Mouse (Mus musculus) cerebellum, adult 18-20 months (tissue): ENCODE results near the gene Pitpnm2.
A peak's percentile ranks its signal among the peaks of the same experiment; 100 is the strongest.

Experiments
- DNase-seq, 2 experiments: peaks; one replicate each; pipeline ENCODE4 v3.0.0; 2021

Gene Pitpnm2

GRCm38 (mm10) chr5:124085513-124085912, 164.0 kb downstream of the Pitpnm2 start:
- DNase-seq: no peak

DNA sequence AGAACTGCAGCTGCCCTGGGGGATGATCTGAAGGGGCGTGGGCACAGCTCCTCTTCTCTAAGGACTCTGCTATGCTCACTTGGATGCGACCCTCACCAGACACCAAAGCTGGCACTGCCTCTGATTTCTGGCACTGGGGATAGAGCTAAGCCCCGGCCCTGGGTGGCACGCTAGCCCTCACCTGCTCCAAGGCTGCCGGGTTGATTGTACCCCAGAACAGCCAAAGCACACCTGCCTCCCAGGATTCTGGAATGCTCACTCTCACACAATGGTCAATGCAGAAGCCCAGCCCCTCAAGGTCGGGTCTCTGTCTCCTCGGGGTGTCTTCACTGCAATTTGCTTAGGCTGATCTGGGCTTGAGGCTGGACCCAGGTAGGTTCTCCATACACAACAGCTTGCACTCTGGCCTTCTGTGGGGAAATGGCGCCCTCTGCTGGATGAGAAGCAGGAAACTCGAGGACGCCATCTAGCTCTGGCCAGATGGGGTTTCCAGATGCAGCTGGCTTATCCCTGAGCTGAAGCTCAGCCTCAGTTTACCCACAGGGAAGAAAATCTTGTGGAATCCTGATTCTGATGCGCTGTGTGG, 164.9 kb downstream of the Pitpnm2 start:
- peak; percentile 85 to 91 for DNase-seq

DNA sequence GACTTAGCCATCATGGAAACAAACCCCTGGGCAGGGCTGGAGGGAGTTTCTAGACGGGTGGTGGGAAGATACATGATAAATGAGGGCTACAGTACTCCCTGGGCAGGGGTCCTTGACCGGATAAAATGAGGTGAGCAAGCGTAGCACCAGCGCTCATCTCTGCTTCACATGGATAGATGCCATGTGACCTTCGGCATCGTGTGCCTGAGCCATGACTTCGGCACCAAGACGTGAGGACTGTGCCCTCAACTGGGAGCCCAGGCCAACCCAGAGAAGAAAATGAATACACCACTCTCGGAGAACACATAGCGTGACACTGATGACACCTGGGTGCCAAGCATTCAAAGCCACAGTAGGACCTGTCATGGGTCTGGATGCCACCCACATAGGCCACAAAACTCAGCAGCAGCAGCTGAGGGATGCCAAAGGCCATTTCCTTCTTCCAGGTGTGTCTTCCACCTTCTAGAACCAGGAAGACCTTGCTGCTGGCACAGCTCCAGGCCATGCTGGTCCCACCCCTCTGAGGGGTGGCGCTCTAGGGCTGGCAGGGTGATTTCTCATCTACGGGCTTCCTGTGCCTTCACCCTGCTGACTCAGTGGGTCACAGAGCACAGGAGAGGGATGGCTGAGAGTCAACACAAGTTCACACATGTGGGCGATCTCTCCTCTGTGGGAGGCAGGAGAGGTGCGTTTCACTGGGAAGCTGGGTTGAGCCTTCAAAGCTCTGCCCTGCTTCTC, 165.5 kb downstream of the Pitpnm2 start:
- DNase-seq: no peak

GRCm38 (mm10) chr5:124082941-124083688, 166.4 kb downstream of the Pitpnm2 start:
- no peak for DNase-seq

- DNase-seq: no peak
These were observed 167.1 kb downstream of the Pitpnm2 start for GRCm38 (mm10) chr5:124082447-124082846.

- DNase-seq: no peak
These were observed 169.7 kb downstream of the Pitpnm2 start for GRCm38 (mm10) chr5:124079880-124080279.

- peak; percentile 39 to 53 for DNase-seq
These were observed 170.7 kb downstream of the Pitpnm2 start for GRCm38 (mm10) chr5:124078794-124079416.

GRCm38 (mm10) chr5:124077856-124078460, 171.6 kb downstream of the Pitpnm2 start:
- DNase-seq: no peak

GRCm38 (mm10) chr5:124077241-124077640, 172.3 kb downstream of the Pitpnm2 start:
- no peak for DNase-seq

DNA sequence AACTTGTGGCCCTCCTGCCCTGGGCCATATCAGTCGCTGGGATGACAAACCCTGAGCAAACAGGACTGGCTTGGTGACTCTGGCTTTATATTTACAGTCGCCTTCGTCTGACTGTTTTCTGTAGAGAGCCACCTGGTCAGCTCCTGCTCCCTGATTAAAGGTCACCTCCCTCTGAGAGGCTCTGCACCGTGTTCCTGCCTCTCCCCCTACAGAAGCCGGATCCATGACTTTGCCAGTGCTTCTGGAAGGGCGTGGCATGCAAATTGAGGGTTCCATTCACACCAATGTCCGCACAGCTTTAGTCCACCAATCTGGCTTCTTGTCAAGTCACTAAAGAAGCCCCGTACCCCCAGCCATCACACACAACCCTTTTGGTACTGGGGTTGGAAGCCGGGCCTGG, 173.0 kb downstream of the Pitpnm2 start:
- no peak for DNase-seq

DNA sequence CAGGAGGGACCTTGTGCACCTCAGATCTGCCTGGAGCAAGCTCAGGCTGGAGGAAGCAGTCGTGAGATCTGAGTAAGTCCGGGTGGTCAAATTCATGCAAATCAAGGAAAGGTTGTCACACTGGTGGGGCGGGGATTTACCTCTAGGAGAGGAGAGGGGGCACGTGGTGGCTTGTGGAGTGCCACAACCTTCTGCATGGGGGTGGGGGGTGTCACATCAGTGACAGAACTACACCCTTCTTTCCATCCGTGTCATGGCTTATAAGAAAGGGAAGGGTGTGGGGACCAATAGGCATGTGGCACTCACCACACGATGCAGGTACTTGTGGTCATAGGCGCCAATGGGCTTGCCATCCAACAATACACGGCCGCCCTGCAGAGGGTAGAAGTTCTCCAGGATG, 173.8 kb downstream of the Pitpnm2 start:
- DNase-seq: no peak

DNA sequence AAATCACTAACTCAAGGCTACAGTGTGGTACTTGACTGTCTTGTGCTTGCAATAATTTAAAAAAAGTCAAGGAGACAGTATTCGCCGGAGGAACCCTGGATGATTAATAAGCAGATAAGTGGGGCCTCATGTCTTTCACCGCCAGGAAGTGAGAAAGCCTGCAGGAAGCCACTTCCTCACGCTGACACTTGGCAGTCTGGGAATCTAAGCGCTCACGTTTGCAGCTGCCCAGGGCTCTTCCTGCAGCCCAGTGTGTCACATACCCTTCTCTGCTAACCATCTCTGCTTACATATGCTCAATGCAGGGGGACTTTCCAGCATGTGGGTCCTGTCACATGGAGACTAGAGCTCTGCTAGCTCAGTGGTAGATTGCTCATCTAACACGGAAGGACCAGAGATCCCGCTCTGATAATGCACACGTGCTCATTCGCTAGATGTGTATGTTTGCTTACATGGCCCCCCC, 174.7 kb downstream of the Pitpnm2 start:
- no peak for DNase-seq

DNA sequence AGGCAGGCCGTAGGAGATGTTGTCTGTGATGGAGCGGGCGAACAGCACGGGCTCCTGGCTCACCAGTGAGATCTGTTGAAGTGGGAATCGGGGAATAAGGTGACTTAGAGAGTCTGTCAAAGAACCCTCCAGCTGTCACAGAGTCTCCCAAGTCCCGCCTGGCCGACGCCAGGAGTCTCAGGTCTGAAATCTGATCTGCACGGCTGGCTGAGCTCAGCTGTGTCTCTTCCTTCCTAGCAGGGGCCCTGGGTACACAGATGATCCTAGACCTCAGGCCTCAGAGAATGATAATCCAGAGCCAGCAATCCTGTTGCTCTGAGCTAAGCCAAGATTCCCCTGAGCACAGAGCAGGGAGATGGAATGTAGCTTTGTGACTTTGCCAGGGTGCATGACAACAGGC, 175.9 kb downstream of the Pitpnm2 start:
- no peak for DNase-seq

GRCm38 (mm10) chr5:124069657-124070056, 179.9 kb downstream of the Pitpnm2 start:
- no peak for DNase-seq
